Mouse (Mus musculus): ENCODE measurements around the gene Tmem132a. TPM values are rescaled to one million over a fixed set of nuclear protein-coding genes. Genes with fewer than 3 reads are reported as not detected.
A peak's percentile ranks its signal among the peaks of the same experiment; 100 is the strongest.

Gene Tmem132a
- polyA plus RNA-seq, 1 experiment from 2014 or later, result 173 TPM

- peaks cover 48% of the 10 kb centered on the region for H3K36me3 ChIP-seq
- H3K4me1 ChIP-seq, result peaks cover 28% of the 10 kb centered on the region
- H3K4me2 ChIP-seq (replicated peaks), result peak overlapping the region; percentile 85
- peak; percentile 95 for ATAC-seq (replicated peaks)
- H3K27me3 ChIP-seq, result no peaks in the 10 kb centered on the region
- WGBS, result under 1% methylated on average over 43 of the region's 43 CpGs
- H3K9ac ChIP-seq (replicated peaks), result peak overlapping the region; percentile 100
- H3K27ac ChIP-seq (replicated peaks), result peak overlapping the region; percentile 96
- no peaks in the 10 kb centered on the region for H3K9me3 ChIP-seq
- peak overlapping the region; percentile 97 for H3K4me3 ChIP-seq
Measured at GRCm38 (mm10) chr19:10869241-10869885, 377 bp downstream of the Tmem132a start.

GRCm38 (mm10) chr19:10868623-10869141, 1.1 kb downstream of the Tmem132a start:
- Histone ChIP-seq H3K4me1 (peaks cover 28% of the 10 kb centered on the region), H3K9ac (replicated peaks) (peak overlapping the region; percentile 100), H3K27me3 (no peaks in the 10 kb centered on the region), H3K27ac (replicated peaks) (peak overlapping the region; percentile 96), H3K4me2 (replicated peaks) (peak overlapping the region; percentile 85), H3K36me3 (peaks cover 49% of the 10 kb centered on the region), H3K9me3 (no peaks in the 10 kb centered on the region), H3K4me3 (peak overlapping the region; percentile 97)
- peak; percentile 36; the same call in 1 of the 2 replicates for ATAC-seq (replicated peaks)
- under 1% methylated on average over 17 of the region's 17 CpGs for WGBS

- Histone ChIP-seq H3K27ac (replicated peaks) (peak overlapping the region; percentile 96), H3K27me3 (no peaks in the 10 kb centered on the region), H3K4me2 (replicated peaks) (peak overlapping the region; percentile 85), H3K36me3 (peaks cover 49% of the 10 kb centered on the region), H3K9ac (replicated peaks) (peak overlapping the region; percentile 100), H3K4me1 (peaks cover 28% of the 10 kb centered on the region), H3K4me3 (peak overlapping the region; percentile 97), H3K9me3 (no peaks in the 10 kb centered on the region)
- 23% methylated on average over 5 of the region's 5 CpGs for WGBS
- no peak for ATAC-seq (replicated peaks)
Measured at GRCm38 (mm10) chr19:10867946-10868622, 1.7 kb downstream of the Tmem132a start.

- ATAC-seq (replicated peaks), result no peak
- Histone ChIP-seq H3K36me3 (peaks cover 49% of the 10 kb centered on the region), H3K4me2 (replicated peaks) (no peak overlapping the region), H3K27me3 (no peaks in the 10 kb centered on the region), H3K9ac (replicated peaks) (no peak overlapping the region), H3K27ac (replicated peaks) (no peak overlapping the region), H3K4me3 (no peak overlapping the region), H3K4me1 (peaks cover 28% of the 10 kb centered on the region), H3K9me3 (no peaks in the 10 kb centered on the region)
- 89% methylated on average over 13 of the region's 13 CpGs for WGBS
Measured at GRCm38 (mm10) chr19:10866351-10866750, 3.4 kb downstream of the Tmem132a start.

- no peak overlapping the region for H3K4me3 ChIP-seq
- no peak; the same call in 1 of the 2 replicates for ATAC-seq (replicated peaks)
- H3K27ac ChIP-seq (replicated peaks), result no peak overlapping the region
- no peak overlapping the region for H3K9ac ChIP-seq (replicated peaks)
- WGBS, result 46% methylated on average over 22 of the region's 22 CpGs
- no peaks in the 10 kb centered on the region for H3K27me3 ChIP-seq
- no peaks in the 10 kb centered on the region for H3K9me3 ChIP-seq
- H3K4me1 ChIP-seq, result no peaks in the 10 kb centered on the region
- H3K36me3 ChIP-seq, result peaks cover 87% of the 10 kb centered on the region
- H3K4me2 ChIP-seq (replicated peaks), result no peak overlapping the region
Measured at GRCm38 (mm10) chr19:10860072-10860497, 9.7 kb downstream of the Tmem132a start.

- Histone ChIP-seq H3K27ac (replicated peaks) (no peak overlapping the region), H3K9ac (replicated peaks) (no peak overlapping the region), H3K4me2 (replicated peaks) (no peak overlapping the region), H3K36me3 (peaks cover 52% of the 10 kb centered on the region), H3K9me3 (no peaks in the 10 kb centered on the region), H3K27me3 (no peaks in the 10 kb centered on the region), H3K4me3 (no peak overlapping the region), H3K4me1 (no peaks in the 10 kb centered on the region)
- 57% methylated on average over 2 of the region's 2 CpGs for WGBS
- ATAC-seq (replicated peaks), result no peak; the same call in 1 of the 2 replicates
Measured at GRCm38 (mm10) chr19:10856520-10856919, 13.2 kb downstream of the Tmem132a start.

GRCm38 (mm10) chr19:10855422-10855821, 14.3 kb downstream of the Tmem132a start:
- WGBS, result 90% methylated on average over 3 of the region's 3 CpGs
- no peak for ATAC-seq (replicated peaks)
- no peak overlapping the region for H3K9ac ChIP-seq (replicated peaks)
- H3K4me3 ChIP-seq, result no peak overlapping the region
- no peak overlapping the region for H3K4me2 ChIP-seq (replicated peaks)
- H3K9me3 ChIP-seq, result no peaks in the 10 kb centered on the region
- H3K27me3 ChIP-seq, result no peaks in the 10 kb centered on the region
- H3K27ac ChIP-seq (replicated peaks), result 0 out of 2 replicates have a peak overlapping the region, but pooled peaks have one; percentile 27
- H3K36me3 ChIP-seq, result peaks cover 41% of the 10 kb centered on the region
- H3K4me1 ChIP-seq, result no peaks in the 10 kb centered on the region

GRCm38 (mm10) chr19:10847311-10848087, 22.2 kb downstream of the Tmem132a start:
- Histone ChIP-seq H3K27me3 (no peaks in the 10 kb centered on the region), H3K36me3 (no peaks in the 10 kb centered on the region), H3K4me3 (no peak overlapping the region), H3K9me3 (no peaks in the 10 kb centered on the region), H3K4me2 (replicated peaks) (no peak overlapping the region), H3K9ac (replicated peaks) (no peak overlapping the region), H3K4me1 (no peaks in the 10 kb centered on the region), H3K27ac (replicated peaks) (no peak overlapping the region)
- no peak for ATAC-seq (replicated peaks)
- WGBS, result 24% methylated on average over 3 of the region's 3 CpGs

GRCm38 (mm10) chr19:10846150-10846549, 23.6 kb downstream of the Tmem132a start:
- H3K9me3 ChIP-seq, result no peaks in the 10 kb centered on the region
- no peak for ATAC-seq (replicated peaks)
- 79% methylated on average over 7 of the region's 7 CpGs for WGBS
- H3K4me1 ChIP-seq, result no peaks in the 10 kb centered on the region
- H3K4me3 ChIP-seq, result no peak overlapping the region
- H3K36me3 ChIP-seq, result no peaks in the 10 kb centered on the region
- no peak overlapping the region for H3K4me2 ChIP-seq (replicated peaks)
- no peak overlapping the region for H3K27ac ChIP-seq (replicated peaks)
- no peak overlapping the region for H3K9ac ChIP-seq (replicated peaks)
- no peaks in the 10 kb centered on the region for H3K27me3 ChIP-seq

GRCm38 (mm10) chr19:10845454-10845853, 24.3 kb downstream of the Tmem132a start:
- no peaks in the 10 kb centered on the region for H3K36me3 ChIP-seq
- H3K4me1 ChIP-seq, result no peaks in the 10 kb centered on the region
- no peak overlapping the region for H3K4me2 ChIP-seq (replicated peaks)
- H3K27me3 ChIP-seq, result no peaks in the 10 kb centered on the region
- WGBS, result 83% methylated on average over 3 of the region's 3 CpGs
- no peak for ATAC-seq (replicated peaks)
- H3K9me3 ChIP-seq, result no peaks in the 10 kb centered on the region
- H3K9ac ChIP-seq (replicated peaks), result no peak overlapping the region
- no peak overlapping the region for H3K27ac ChIP-seq (replicated peaks)
- no peak overlapping the region for H3K4me3 ChIP-seq

GRCm38 (mm10) chr19:10844206-10844605, 25.5 kb downstream of the Tmem132a start:
- 85% methylated on average over 5 of the region's 5 CpGs for WGBS

GRCm38 (mm10) chr19:10842914-10843313, 26.8 kb downstream of the Tmem132a start:
- Histone ChIP-seq H3K36me3 (no peaks in the 10 kb centered on the region), H3K27ac (replicated peaks) (no peak overlapping the region), H3K4me1 (no peaks in the 10 kb centered on the region), H3K9me3 (no peaks in the 10 kb centered on the region), H3K9ac (replicated peaks) (no peak overlapping the region), H3K4me3 (no peak overlapping the region), H3K27me3 (no peaks in the 10 kb centered on the region), H3K4me2 (replicated peaks) (no peak overlapping the region)
- no peak for ATAC-seq (replicated peaks)
- WGBS, result 67% methylated on average over 24 of the region's 24 CpGs

More at GRCm38 (mm10) chr19:10844206-10844605, 25.5 kb downstream of the Tmem132a start:
- ATAC-seq (replicated peaks), result no peak
- Histone ChIP-seq H3K27me3 (no peaks in the 10 kb centered on the region), H3K36me3 (no peaks in the 10 kb centered on the region), H3K9me3 (no peaks in the 10 kb centered on the region), H3K4me2 (replicated peaks) (no peak overlapping the region), H3K4me1 (no peaks in the 10 kb centered on the region), H3K4me3 (no peak overlapping the region), H3K27ac (replicated peaks) (no peak overlapping the region), H3K9ac (replicated peaks) (no peak overlapping the region)
